Mouse (Mus musculus): ENCODE data around the gene Rcor1.

DNA sequence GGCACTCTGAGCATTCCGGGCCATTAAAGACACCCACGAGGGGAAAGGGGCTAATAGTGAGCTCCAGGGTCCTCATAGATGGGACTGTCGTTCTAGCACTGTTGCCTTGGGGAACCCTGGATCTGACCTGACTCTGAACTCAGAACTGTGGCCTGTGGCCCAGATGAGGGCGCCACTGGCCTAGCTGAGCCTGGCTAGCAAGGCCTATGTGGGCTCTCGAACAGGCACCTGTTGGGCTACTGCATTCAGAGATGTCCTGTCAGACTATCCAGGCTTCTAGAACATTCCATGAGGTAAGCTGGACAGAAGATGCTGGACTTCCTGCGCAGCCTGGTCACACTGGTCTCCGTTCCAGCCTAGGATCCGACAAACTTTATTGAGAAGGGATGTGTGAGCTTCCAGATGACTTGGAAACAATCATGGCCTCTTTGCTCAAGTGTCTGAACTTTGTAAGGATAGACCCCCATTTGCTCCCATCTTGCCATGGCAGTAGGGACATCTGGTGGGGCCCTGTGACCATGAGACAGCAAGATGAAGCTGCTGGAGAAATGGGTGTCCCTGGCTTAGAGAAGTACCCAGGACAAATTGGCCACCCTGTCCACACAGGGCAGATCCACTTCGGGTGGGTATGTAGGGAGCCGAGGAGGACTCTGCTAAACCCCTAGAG lies 126.1 kb downstream of the Rcor1 start:
- TF ChIP-seq POLR2A (IDR thresholded peaks at IDR 0.05; ENCODE audit: insufficient read depth, low read length) (no peak), CTCF (IDR thresholded peaks at IDR 0.05; ENCODE audit: low read depth, low read length) (peak; percentile 76), EP300 (IDR thresholded peaks at IDR 0.05; ENCODE audit: insufficient read depth, low read depth, low read length) (no peak)
